In the genomic region with DNA sequence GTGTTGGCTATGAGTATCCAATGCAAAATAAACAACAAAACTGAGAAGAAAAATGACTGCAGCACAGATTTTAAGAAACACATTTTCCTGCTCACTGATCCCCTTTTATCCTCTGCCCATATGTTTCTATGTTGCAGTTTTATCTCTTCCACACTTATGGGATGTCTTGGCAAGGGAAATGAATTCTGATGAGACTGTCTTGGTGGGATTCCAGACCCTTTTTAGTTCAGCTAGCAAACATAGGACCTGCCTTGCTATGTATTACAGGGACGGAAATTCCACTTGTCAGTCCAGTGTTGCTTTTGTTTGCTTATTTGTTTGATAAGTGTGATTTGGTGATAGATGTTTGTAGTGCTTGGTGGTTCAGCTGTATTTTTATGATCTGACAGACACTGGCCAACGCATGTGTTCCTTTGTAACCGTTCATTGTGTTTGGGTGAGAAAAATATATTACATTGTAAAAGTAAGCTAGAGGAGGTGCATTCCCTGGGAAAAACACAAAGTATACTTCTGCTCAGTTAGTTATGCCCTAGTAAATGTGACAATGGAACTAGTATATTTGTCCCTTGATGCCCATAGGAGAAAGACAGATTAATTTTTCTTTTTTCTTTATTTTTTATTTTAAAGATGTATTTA, we compare ENCODE assay signal across 16 mouse cellular contexts.
DNase-seq lines count a peak whose midpoint lies in the region; ATAC-seq and TF ChIP-seq lines count a peak whose summit lies in the region.
"Had no signal": no experiment of that assay in that cellular context is flagged by ENCODE, and none has a peak within 500 bp of the region (broad histone marks: within the 10 kb centered on the region; RNA-seq: fewer than 3 reads in every experiment).

No protein-coding gene starts in this region.

- H3K4me3 ChIP-seq in hindbrain, embryonic 16.5 days (ENCODE audit: low read length): no peak overlapping the region
- no peak overlapping the region for H3K4me3 ChIP-seq in hindbrain, embryonic 11.5 days (ENCODE audit: low read depth, low read length)
- H3K4me3 ChIP-seq in lung, embryonic 15.5 days: no peak overlapping the region
- no peak overlapping the region for H3K4me3 ChIP-seq in lung, adult 2 months (replicated peaks; ENCODE audit: extremely low read depth, low read depth, low read length)
- no peak overlapping the region for H3K4me3 ChIP-seq in forebrain, embryonic 16.5 days (replicated peaks; ENCODE audit: low read length)
- H3K4me3 ChIP-seq in gastrocnemius, adult 2 months: no peak overlapping the region
- H3K4me3 ChIP-seq: heart, embryonic 12.5 days; limb, embryonic 12.5 days; megakaryocyte, embryonic 14.5 days had no signal

- no peak for TF ChIP-seq CTCF in lung, adult 2 months (IDR thresholded peaks at IDR 0.05; ENCODE audit: insufficient read depth, low read length)
- no peak for TF ChIP-seq CTCF in gastrocnemius, adult 2 months (IDR thresholded peaks at IDR 0.05)

- H3K27ac ChIP-seq in hindbrain, embryonic 16.5 days (ENCODE audit: low read depth, low read length): no peak overlapping the region
- H3K27ac ChIP-seq in hindbrain, embryonic 11.5 days (ENCODE audit: low read depth, low read length): no peak overlapping the region
- H3K27ac ChIP-seq in lung, embryonic 15.5 days: no peak overlapping the region
- no peak overlapping the region for H3K27ac ChIP-seq in forebrain, embryonic 16.5 days (ENCODE audit: low read length)
- no peak overlapping the region for H3K27ac ChIP-seq in gastrocnemius, adult 2 months
- H3K27ac ChIP-seq: limb, embryonic 12.5 days had no signal

- no peak for DNase-seq in hindbrain, embryonic 11.5 days (ENCODE audit: low spot score)
- DNase-seq in lung, adult 2 months: no peak
- peak; percentile 4 to 9 for DNase-seq in left cerebral cortex, postnatal 36 days (ENCODE audit: low spot score in 2 of 2)
- DNase-seq in gastrocnemius, adult 2 months: no peak
- DNase-seq: cerebellum, adult 18-20 months; gastrocnemius, postnatal 14 days; heart, postnatal 4 days; kidney, adult 11 months; liver, postnatal 0 days had no signal

- WGBS in hindbrain, embryonic 16.5 days: 68% methylated on average over 3 of the region's 3 CpGs
- 84% methylated on average over 3 of the region's 3 CpGs for WGBS in hindbrain, embryonic 11.5 days
- 47% methylated on average over 3 of the region's 3 CpGs for WGBS in lung, embryonic 15.5 days
- WGBS in lung, adult 2 months: 62% methylated on average over 3 of the region's 3 CpGs
- WGBS in forebrain, embryonic 16.5 days: 49% methylated on average over 3 of the region's 3 CpGs

- no peaks in the 10 kb centered on the region for H3K36me3 ChIP-seq in hindbrain, embryonic 16.5 days (ENCODE audit: control insufficient read depth, insufficient read depth, low read length)
- H3K36me3 ChIP-seq in hindbrain, embryonic 11.5 days (ENCODE audit: control insufficient read depth, insufficient read depth, low read length): no peaks in the 10 kb centered on the region
- no peaks in the 10 kb centered on the region for H3K36me3 ChIP-seq in lung, embryonic 15.5 days
- H3K36me3 ChIP-seq in forebrain, embryonic 16.5 days (ENCODE audit: control insufficient read depth, insufficient read depth): no peaks in the 10 kb centered on the region
- H3K36me3 ChIP-seq: heart, embryonic 12.5 days; limb, embryonic 12.5 days had no signal

- no peaks in the 10 kb centered on the region for H3K9me3 ChIP-seq in hindbrain, embryonic 16.5 days (ENCODE audit: control insufficient read depth, low read length)
- H3K9me3 ChIP-seq in hindbrain, embryonic 11.5 days (ENCODE audit: control insufficient read depth, low read length): no peaks in the 10 kb centered on the region
- H3K9me3 ChIP-seq in lung, embryonic 15.5 days: no peaks in the 10 kb centered on the region
- H3K9me3 ChIP-seq in forebrain, embryonic 16.5 days (ENCODE audit: control insufficient read depth, low read length): no peaks in the 10 kb centered on the region
- H3K9me3 ChIP-seq: limb, embryonic 12.5 days; megakaryocyte, embryonic 14.5 days had no signal

- no peak overlapping the region for H3K9ac ChIP-seq in hindbrain, embryonic 16.5 days (ENCODE audit: low read depth, low read length)
- no peak overlapping the region for H3K9ac ChIP-seq in hindbrain, embryonic 11.5 days (ENCODE audit: low read depth, low read length)
- no peak overlapping the region for H3K9ac ChIP-seq in lung, embryonic 15.5 days
- H3K9ac ChIP-seq in forebrain, embryonic 16.5 days (replicated peaks; ENCODE audit: low read depth, low read length): no peak overlapping the region
- H3K9ac ChIP-seq: heart, embryonic 12.5 days; limb, embryonic 12.5 days; liver, postnatal 0 days had no signal

- no peak for TF ChIP-seq POLR2A in lung, adult 2 months (IDR thresholded peaks at IDR 0.05; ENCODE audit: borderline replicate concordance, extremely low read depth, low read depth, low read length)

- no peaks in the 10 kb centered on the region for H3K27me3 ChIP-seq in hindbrain, embryonic 16.5 days (replicated peaks; ENCODE audit: control insufficient read depth, insufficient read depth, low read length)
- no peaks in the 10 kb centered on the region for H3K27me3 ChIP-seq in hindbrain, embryonic 11.5 days (ENCODE audit: control insufficient read depth, insufficient read depth, low read length)
- no peaks in the 10 kb centered on the region for H3K27me3 ChIP-seq in lung, embryonic 15.5 days
- no peaks in the 10 kb centered on the region for H3K27me3 ChIP-seq in forebrain, embryonic 16.5 days (replicated peaks; ENCODE audit: control insufficient read depth, insufficient read depth, low read length)
- H3K27me3 ChIP-seq: heart, embryonic 12.5 days; limb, embryonic 12.5 days; megakaryocyte, embryonic 14.5 days had no signal

- peak; percentile 67 for ATAC-seq in hindbrain, embryonic 16.5 days
- no peak for ATAC-seq in hindbrain, embryonic 11.5 days (ENCODE audit: low FRiP score)
- ATAC-seq in lung, embryonic 15.5 days (ENCODE audit: borderline replicate concordance, extremely low read depth, low FRiP score, low TSS enrichment): peak; percentile 79; the same call in 1 of the 2 replicates
- ATAC-seq in forebrain, embryonic 16.5 days: peak; percentile 94
- ATAC-seq: activated CD4-positive, CD25-positive, alpha-beta regulatory T cell, adult 4 months; liver, postnatal 0 days had no signal

- no peak overlapping the region for H3K4me2 ChIP-seq in hindbrain, embryonic 16.5 days (ENCODE audit: low read length)
- no peak overlapping the region for H3K4me2 ChIP-seq in hindbrain, embryonic 11.5 days (replicated peaks; ENCODE audit: low read depth, low read length)
- no peak overlapping the region for H3K4me2 ChIP-seq in lung, embryonic 15.5 days
- H3K4me2 ChIP-seq in forebrain, embryonic 16.5 days (ENCODE audit: low read length): no peak overlapping the region
- H3K4me2 ChIP-seq: heart, embryonic 12.5 days; limb, embryonic 12.5 days had no signal

- H3K4me1 ChIP-seq in hindbrain, embryonic 16.5 days (ENCODE audit: control insufficient read depth, insufficient read depth, low read depth, low read length): no peaks in the 10 kb centered on the region
- H3K4me1 ChIP-seq in hindbrain, embryonic 11.5 days (replicated peaks; ENCODE audit: control insufficient read depth, insufficient read depth, low read length): no peaks in the 10 kb centered on the region
- no peaks in the 10 kb centered on the region for H3K4me1 ChIP-seq in lung, embryonic 15.5 days
- no peaks in the 10 kb centered on the region for H3K4me1 ChIP-seq in lung, adult 2 months (ENCODE audit: control insufficient read depth, insufficient read depth, low read length)
- H3K4me1 ChIP-seq in forebrain, embryonic 16.5 days (replicated peaks; ENCODE audit: control insufficient read depth, insufficient read depth, low read length): no peaks in the 10 kb centered on the region
- H3K4me1 ChIP-seq: heart, embryonic 12.5 days; limb, embryonic 12.5 days; megakaryocyte, embryonic 14.5 days had no signal

- intact Hi-C loops in left cerebral cortex, postnatal 36 days (cut with DNase I): no loop called here
- intact Hi-C loops in gastrocnemius, adult 2 months (cut with DNase I): no loop called here

Comparison
In these comparisons a context has a peak if more than half of its experiments do, and no peak if none do; other contexts are left out.
1. DNase-seq: peak in left cerebral cortex, postnatal 36 days (2 of 2); none in hindbrain, embryonic 11.5 days (single experiment), lung, adult 2 months (single experiment) and gastrocnemius, adult 2 months (single experiment).